11 mouse cellular contexts compared by ENCODE assay signal in the genomic region with DNA sequence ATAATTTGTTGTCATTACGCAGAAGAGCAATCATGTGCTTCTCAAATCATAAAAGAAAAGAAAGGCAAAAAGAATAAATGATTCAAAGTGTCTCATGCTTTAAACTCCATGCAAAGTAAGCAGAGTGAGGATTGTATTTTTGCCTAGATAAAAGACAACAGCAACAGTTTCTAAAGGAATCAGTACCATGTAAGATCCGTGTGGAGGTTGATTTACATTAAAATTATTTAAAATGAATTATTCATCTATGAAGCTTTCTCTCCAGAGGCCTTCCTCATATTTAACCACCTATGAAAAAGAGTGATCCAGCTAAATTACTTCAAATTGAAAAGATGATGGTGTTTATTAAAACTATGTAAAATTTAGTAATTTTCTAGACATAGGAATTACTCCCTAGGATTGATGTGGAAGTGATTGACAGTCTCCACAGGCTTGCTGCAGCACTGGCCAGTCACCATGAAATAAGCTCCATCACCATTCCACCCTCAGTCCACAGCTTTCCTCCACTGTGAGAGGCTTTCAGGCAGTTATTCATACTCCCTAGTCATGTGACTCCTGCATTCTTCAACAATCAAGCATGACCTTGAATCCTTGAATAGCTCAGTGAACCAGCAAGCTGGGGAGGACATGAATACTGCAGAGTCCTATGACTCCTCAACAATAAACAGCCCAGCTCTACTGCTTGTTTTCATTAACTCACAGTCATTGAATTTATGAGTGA.
A peak's percentile ranks its signal among the peaks of the same experiment; 100 is the strongest.
DNase-seq lines count a peak whose midpoint lies in the region; ATAC-seq and TF ChIP-seq lines count a peak whose summit lies in the region.
"Had no signal": no experiment of that assay in that cellular context is flagged by ENCODE, and none has a peak within 500 bp of the region (broad histone marks: within the 10 kb centered on the region; RNA-seq: fewer than 3 reads in every experiment).

No protein-coding gene starts in this region.

- peak; percentile 38 for DNase-seq in heart, postnatal 0 days (ENCODE audit: low spot score)
- no peak for DNase-seq in heart, postnatal 36 days
- DNase-seq in kidney, postnatal 0 days (ENCODE audit: low spot score), result peak; percentile 77
- peak; percentile 7 for DNase-seq in retina, postnatal 1 day
- DNase-seq in adrenal gland, adult 18-20 months (ENCODE audit: low spot score in 2 of 2), result no peak
- no peak for DNase-seq in left cerebral cortex, postnatal 10 days (ENCODE audit: extremely low spot score in 1 of 2, low spot score in 2 of 2)
- no peak for DNase-seq in T-cell, adult 2 months (ENCODE audit: low spot score)
- DNase-seq: liver, embryonic 13.5 days; lung, postnatal 4 days; thymus, postnatal 4 days had no signal

- H3K4me1 ChIP-seq in heart, postnatal 0 days (ENCODE audit: control insufficient read depth, insufficient read depth), result no peaks in the 10 kb centered on the region
- H3K4me1 ChIP-seq in hindbrain, embryonic 12.5 days, result no peaks in the 10 kb centered on the region
- no peaks in the 10 kb centered on the region for H3K4me1 ChIP-seq in kidney, postnatal 0 days (replicated peaks; ENCODE audit: insufficient read depth, low read length)
- H3K4me1 ChIP-seq: liver, embryonic 13.5 days had no signal

- intact Hi-C loops in heart, postnatal 36 days (cut with DNase I), result no loop called here
- intact Hi-C loops in left cerebral cortex, postnatal 10 days (cut with DNase I), result no loop called here

- WGBS in heart, postnatal 0 days, result 77% methylated on average over 2 of the region's 2 CpGs
- 47% methylated on average over 2 of the region's 2 CpGs for WGBS in hindbrain, embryonic 12.5 days
- 83% methylated on average over 2 of the region's 2 CpGs for WGBS in kidney, postnatal 0 days

- H3K9ac ChIP-seq in heart, postnatal 0 days (replicated peaks; ENCODE audit: low read depth, low read length), result no peak overlapping the region
- no peak overlapping the region for H3K9ac ChIP-seq in hindbrain, embryonic 12.5 days
- H3K9ac ChIP-seq in kidney, postnatal 0 days (ENCODE audit: low read depth, low read length), result no peak overlapping the region
- H3K9ac ChIP-seq: liver, embryonic 13.5 days had no signal

- ATAC-seq in heart, postnatal 0 days (ENCODE audit: insufficient read depth, low read depth), result peak; percentile 67; the same call in 1 of the 2 replicates
- ATAC-seq in hindbrain, embryonic 12.5 days (ENCODE audit: low FRiP score), result peak; percentile 94
- peak; percentile 97 for ATAC-seq in kidney, postnatal 0 days (replicated peaks; ENCODE audit: low FRiP score, low read depth)

- TF ChIP-seq EP300 in heart, postnatal 0 days (IDR thresholded peaks at IDR 0.05; ENCODE audit: low read depth), result no peak

- TF ChIP-seq CTCF in heart, postnatal 0 days (IDR thresholded peaks at IDR 0.05; ENCODE audit: low read depth), result no peak
- no peak for TF ChIP-seq CTCF in kidney, postnatal 0 days (IDR thresholded peaks at IDR 0.05; ENCODE audit: low read depth)

- no peak overlapping the region for H3K27ac ChIP-seq in heart, postnatal 0 days (ENCODE audit: low read depth)
- no peak overlapping the region for H3K27ac ChIP-seq in hindbrain, embryonic 12.5 days
- H3K27ac ChIP-seq in kidney, postnatal 0 days, result no peak overlapping the region
- H3K27ac ChIP-seq: liver, embryonic 13.5 days had no signal

- no peaks in the 10 kb centered on the region for H3K9me3 ChIP-seq in heart, postnatal 0 days (replicated peaks; ENCODE audit: control insufficient read depth, low read length)
- H3K9me3 ChIP-seq in hindbrain, embryonic 12.5 days (replicated peaks), result no peaks in the 10 kb centered on the region
- H3K9me3 ChIP-seq in kidney, postnatal 0 days (replicated peaks; ENCODE audit: low read length), result no peaks in the 10 kb centered on the region
- H3K9me3 ChIP-seq: liver, embryonic 13.5 days had no signal

- H3K27me3 ChIP-seq in heart, postnatal 0 days (ENCODE audit: control insufficient read depth, insufficient read depth, low read length), result no peaks in the 10 kb centered on the region
- no peaks in the 10 kb centered on the region for H3K27me3 ChIP-seq in hindbrain, embryonic 12.5 days
- H3K27me3 ChIP-seq in kidney, postnatal 0 days (ENCODE audit: insufficient read depth, low read length), result no peaks in the 10 kb centered on the region
- H3K27me3 ChIP-seq: liver, embryonic 13.5 days had no signal

- H3K4me3 ChIP-seq in heart, postnatal 0 days (ENCODE audit: low read depth, low read length), result no peak overlapping the region
- no peak overlapping the region for H3K4me3 ChIP-seq in hindbrain, embryonic 12.5 days
- no peak overlapping the region for H3K4me3 ChIP-seq in kidney, postnatal 0 days (replicated peaks; ENCODE audit: low read depth, low read length)
- H3K4me3 ChIP-seq: liver, embryonic 13.5 days had no signal

- no peak overlapping the region for H3K4me2 ChIP-seq in heart, postnatal 0 days (ENCODE audit: low read depth, low read length)
- no peak overlapping the region for H3K4me2 ChIP-seq in hindbrain, embryonic 12.5 days (replicated peaks)
- no peak overlapping the region for H3K4me2 ChIP-seq in kidney, postnatal 0 days (ENCODE audit: low read length)
- H3K4me2 ChIP-seq: liver, embryonic 13.5 days had no signal

- H3K36me3 ChIP-seq in heart, postnatal 0 days (replicated peaks; ENCODE audit: control insufficient read depth, insufficient read depth, low read length), result no peaks in the 10 kb centered on the region
- H3K36me3 ChIP-seq in hindbrain, embryonic 12.5 days, result no peaks in the 10 kb centered on the region
- H3K36me3 ChIP-seq in kidney, postnatal 0 days (ENCODE audit: insufficient read depth, low read length), result no peaks in the 10 kb centered on the region
- H3K36me3 ChIP-seq: liver, embryonic 13.5 days had no signal

Comparison
In these comparisons a context has a peak if more than half of its experiments do, and no peak if none do; other contexts are left out.
1. DNase-seq: peak in heart, postnatal 0 days (single experiment), kidney, postnatal 0 days (single experiment) and retina, postnatal 1 day (single experiment); none in heart, postnatal 36 days (0 of 2), adrenal gland, adult 18-20 months (0 of 2), left cerebral cortex, postnatal 10 days (0 of 2) and T-cell, adult 2 months (single experiment).
2. Peak in every context shown above with its lines, with median percentiles within 50 percentile points of each other: ATAC-seq.